Mouse (Mus musculus): Measurements from ENCODE around the gene Rsph9. TPM values are rescaled to one million over a fixed set of nuclear protein-coding genes. Genes with fewer than 3 reads are reported as not detected.

The Rsph9 gene
- polyA plus RNA-seq, 1 experiment from 2014 or later = 18.8 TPM

GRCm38 (mm10) chr17:46161710-46162109 is 17.7 kb upstream of the Rsph9 start:
- H3K9ac ChIP-seq (ENCODE audit: low read depth, low read length) = peak overlapping the region; percentile 70
- WGBS = 47% methylated on average over 9 of the region's 9 CpGs

GRCm38 (mm10) chr17:46161179-46161578 is 17.2 kb upstream of the Rsph9 start:
- no peaks in the 10 kb centered on the region for H3K27me3 ChIP-seq (ENCODE audit: insufficient read depth, low read length)
- H3K4me2 ChIP-seq (ENCODE audit: low read length) = peak overlapping the region; percentile 63
- WGBS = under 1% methylated on average over 19 of the region's 19 CpGs
- H3K9ac ChIP-seq (ENCODE audit: low read depth, low read length) = peak overlapping the region; percentile 70
- no peaks in the 10 kb centered on the region for H3K9me3 ChIP-seq (replicated peaks; ENCODE audit: low read length)
- peak; percentile 78 for DNase-seq (ENCODE audit: low spot score)
- peak overlapping the region; percentile 80 for H3K27ac ChIP-seq
- TF ChIP-seq CTCF (IDR thresholded peaks at IDR 0.05; ENCODE audit: low read depth) = no peak
- peak overlapping the region; percentile 70 for H3K4me3 ChIP-seq (replicated peaks; ENCODE audit: low read depth, low read length)
- peaks cover 9% of the 10 kb centered on the region; the same call in 1 of the 2 replicates for H3K4me1 ChIP-seq (replicated peaks; ENCODE audit: insufficient read depth, low read length)
- peaks cover 22% of the 10 kb centered on the region for H3K36me3 ChIP-seq (ENCODE audit: insufficient read depth, low read length)
- peak; percentile 22; the same call in 1 of the 2 replicates for ATAC-seq (replicated peaks; ENCODE audit: low FRiP score, low read depth)

More at GRCm38 (mm10) chr17:46161710-46162109, 17.7 kb upstream of the Rsph9 start:
- Histone ChIP-seq H3K36me3 (ENCODE audit: insufficient read depth, low read length) (peaks cover 28% of the 10 kb centered on the region), H3K4me1 (replicated peaks; ENCODE audit: insufficient read depth, low read length) (peaks cover 9% of the 10 kb centered on the region; the same call in 1 of the 2 replicates), H3K27me3 (ENCODE audit: insufficient read depth, low read length) (no peaks in the 10 kb centered on the region), H3K27ac (peak overlapping the region; percentile 80), H3K4me2 (ENCODE audit: low read length) (peak overlapping the region; percentile 63), H3K4me3 (replicated peaks; ENCODE audit: low read depth, low read length) (peak overlapping the region; percentile 70), H3K9me3 (replicated peaks; ENCODE audit: low read length) (no peaks in the 10 kb centered on the region)
- no peak for TF ChIP-seq CTCF (IDR thresholded peaks at IDR 0.05; ENCODE audit: low read depth)
- ATAC-seq (replicated peaks; ENCODE audit: low FRiP score, low read depth) (no peak), DNase-seq (ENCODE audit: low spot score) (no peak)

- H3K4me2 ChIP-seq (ENCODE audit: low read length) = peak within 1 kb of the TSS; percentile 71
- no peak for TF ChIP-seq CTCF (IDR thresholded peaks at IDR 0.05; ENCODE audit: low read depth)
- DNase-seq (ENCODE audit: low spot score) (peak; percentile 100), ATAC-seq (replicated peaks; ENCODE audit: low FRiP score, low read depth) (peak; percentile 92)
- H3K4me1 ChIP-seq (replicated peaks; ENCODE audit: insufficient read depth, low read length) = peaks cover 9% of the 10 kb centered on the region; the same call in 1 of the 2 replicates
- H3K9ac ChIP-seq (ENCODE audit: low read depth, low read length) = peak within 1 kb of the TSS; percentile 70
- H3K4me3 ChIP-seq (replicated peaks; ENCODE audit: low read depth, low read length) = peak within 1 kb of the TSS; percentile 70
- peak within 1 kb of the TSS; percentile 80 for H3K27ac ChIP-seq
- H3K27me3 ChIP-seq (ENCODE audit: insufficient read depth, low read length) = no peaks in the 10 kb centered on the region
- peaks cover 17% of the 10 kb centered on the region for H3K36me3 ChIP-seq (ENCODE audit: insufficient read depth, low read length)
- no peaks in the 10 kb centered on the region for H3K9me3 ChIP-seq (replicated peaks; ENCODE audit: low read length)
- WGBS = 0% methylated on average over 23 of the region's 23 CpGs
These were observed 16.7 kb upstream of the Rsph9 start, which contains the start of gene Gtpbp2 for GRCm38 (mm10) chr17:46160686-46161085. TSS of gene Gtpbp2 (plus strand) at chr17:46161032.

- Histone ChIP-seq H3K4me2 (ENCODE audit: low read length) (peak overlapping the region; percentile 71), H3K36me3 (ENCODE audit: insufficient read depth, low read length) (peaks cover 12% of the 10 kb centered on the region; the same call in 1 of the 2 replicates), H3K4me3 (replicated peaks; ENCODE audit: low read depth, low read length) (peak overlapping the region; percentile 70), H3K27ac (peak overlapping the region; percentile 77), H3K27me3 (ENCODE audit: insufficient read depth, low read length) (no peaks in the 10 kb centered on the region), H3K4me1 (replicated peaks; ENCODE audit: insufficient read depth, low read length) (peaks cover 9% of the 10 kb centered on the region; the same call in 1 of the 2 replicates), H3K9ac (ENCODE audit: low read depth, low read length) (peak overlapping the region; percentile 56), H3K9me3 (replicated peaks; ENCODE audit: low read length) (no peaks in the 10 kb centered on the region)
- peak; percentile 63 for TF ChIP-seq CTCF (IDR thresholded peaks at IDR 0.05; ENCODE audit: low read depth)
- WGBS = under 1% methylated on average over 16 of the region's 16 CpGs
- DNase-seq (ENCODE audit: low spot score) (peak; percentile 97), ATAC-seq (replicated peaks; ENCODE audit: low FRiP score, low read depth) (peak; percentile 68)
These were observed 16.2 kb upstream of the Rsph9 start for GRCm38 (mm10) chr17:46160090-46160662.

GRCm38 (mm10) chr17:46159236-46159635 is 15.2 kb upstream of the Rsph9 start:
- ATAC-seq (replicated peaks; ENCODE audit: low FRiP score, low read depth) (no peak), DNase-seq (ENCODE audit: low spot score) (no peak)
- Histone ChIP-seq H3K36me3 (ENCODE audit: insufficient read depth, low read length) (peaks cover 4% of the 10 kb centered on the region; the same call in 1 of the 2 replicates), H3K4me3 (replicated peaks; ENCODE audit: low read depth, low read length) (no peak overlapping the region), H3K27ac (peak overlapping the region; percentile 77), H3K9ac (ENCODE audit: low read depth, low read length) (no peak overlapping the region), H3K4me1 (replicated peaks; ENCODE audit: insufficient read depth, low read length) (peaks cover 9% of the 10 kb centered on the region; the same call in 1 of the 2 replicates), H3K27me3 (ENCODE audit: insufficient read depth, low read length) (no peaks in the 10 kb centered on the region), H3K9me3 (replicated peaks; ENCODE audit: low read length) (no peaks in the 10 kb centered on the region), H3K4me2 (ENCODE audit: low read length) (peak overlapping the region; percentile 71; the same call in 1 of the 2 replicates)
- TF ChIP-seq CTCF (IDR thresholded peaks at IDR 0.05; ENCODE audit: low read depth) = no peak
- 62% methylated on average over 2 of the region's 2 CpGs for WGBS

- no peaks in the 10 kb centered on the region for H3K27me3 ChIP-seq (ENCODE audit: insufficient read depth, low read length)
- H3K36me3 ChIP-seq (ENCODE audit: insufficient read depth, low read length) = no peaks in the 10 kb centered on the region
- no peaks in the 10 kb centered on the region for H3K9me3 ChIP-seq (replicated peaks; ENCODE audit: low read length)
- DNase-seq (ENCODE audit: low spot score) = no peak
- no peak for ATAC-seq (replicated peaks; ENCODE audit: low FRiP score, low read depth)
- no peak overlapping the region for H3K4me2 ChIP-seq (ENCODE audit: low read length)
- no peak for TF ChIP-seq CTCF (IDR thresholded peaks at IDR 0.05; ENCODE audit: low read depth)
- no peak overlapping the region for H3K27ac ChIP-seq
- H3K4me1 ChIP-seq (replicated peaks; ENCODE audit: insufficient read depth, low read length) = peaks cover 6% of the 10 kb centered on the region; the same call in 1 of the 2 replicates
- 68% methylated on average over 8 of the region's 8 CpGs for WGBS
- no peak overlapping the region for H3K9ac ChIP-seq (ENCODE audit: low read depth, low read length)
- H3K4me3 ChIP-seq (replicated peaks; ENCODE audit: low read depth, low read length) = no peak overlapping the region
These were observed 13.1 kb upstream of the Rsph9 start for GRCm38 (mm10) chr17:46157131-46157530.

Measured in kidney, postnatal 0 days (tissue).